Mouse (Mus musculus) embryonic facial prominence, embryonic 13.5 days (tissue): ENCODE measurements around the gene Sun1. TPM values are rescaled to one million over a fixed set of nuclear protein-coding genes. Genes with fewer than 3 reads are reported as not detected.

Experiments used
- ATAC-seq: fragments of 200-750 bp; cut with Nextera tagmentation; 2 replicates; pipeline ENCODE4 v1.8.0; 2017; ENCODE audit warnings: low read depth; ENCODE audit not compliant: insufficient number of reproducible peaks, insufficient read depth, low FRiP score, low TSS enrichment
- H3K27ac ChIP-seq: fragments of 300-500 bp; sonication (generic); 2 replicates; pipeline ENCODE4 v1.5.1; 2015; ENCODE audit warnings: moderate library complexity, mild to moderate bottlenecking, inconsistent platforms
- H3K27me3 ChIP-seq: fragments of 300-500 bp; sonication (generic); 2 replicates; pipeline ENCODE4 v1.6.1; 2015; ENCODE audit warnings: mild to moderate bottlenecking, inconsistent platforms
- H3K36me3 ChIP-seq: fragments of 300-500 bp; sonication (generic); 2 replicates; pipeline ENCODE4 v1.6.1; 2015; ENCODE audit warnings: mild to moderate bottlenecking, inconsistent platforms
- H3K4me1 ChIP-seq: fragments of 300-500 bp; sonication (generic); 2 replicates; pipeline ENCODE4 v1.6.1; 2015; ENCODE audit warnings: inconsistent platforms
- H3K4me2 ChIP-seq: fragments of 300-500 bp; sonication (generic); 2 replicates; pipeline ENCODE4 v1.6.1; 2015; ENCODE audit warnings: moderate library complexity, mild to moderate bottlenecking, inconsistent platforms
- H3K4me3 ChIP-seq: fragments of 300-500 bp; sonication (generic); 2 replicates; pipeline ENCODE4 v1.5.1; 2015; ENCODE audit warnings: mild to moderate bottlenecking, inconsistent platforms
- H3K9ac ChIP-seq: fragments of 300-500 bp; sonication (generic); 2 replicates; pipeline ENCODE4 v1.6.1; 2015; ENCODE audit warnings: mild to moderate bottlenecking, inconsistent platforms
- H3K9me3 ChIP-seq: fragments of 300-500 bp; sonication (generic); 2 replicates; pipeline ENCODE4 v1.6.1; 2016; ENCODE audit warnings: inconsistent platforms
- WGBS: fragments of 180-500 bp; shearing (Covaris S2); methylation state at CpG from one replicate; pipeline ENCODE4 v1.1.7; 2015; ENCODE audit warnings: mixed read lengths; 5-methylcytosine and 5-hydroxymethylcytosine counted together
- polyA plus RNA-seq: library from polyadenylated mRNA; unstranded; fragments of >200 nt; fragmentation: Nextera tagmentation; extraction: Ambion mirVana; gene quantifications from 2 replicates; pipeline ENCODE4 v1.2.1, GENCODE M21; 2015

Sun1 gene
- polyA plus RNA-seq, 1 experiment from 2014 or later: 53.0 TPM

- ATAC-seq: no peak
- Histone ChIP-seq H3K9ac (no peak overlapping the region), H3K9me3 (no peaks in the 10 kb centered on the region), H3K27me3 (no peaks in the 10 kb centered on the region), H3K4me2 (no peak overlapping the region), H3K27ac (no peak overlapping the region), H3K4me3 (no peak overlapping the region), H3K36me3 (no peaks in the 10 kb centered on the region), H3K4me1 (no peaks in the 10 kb centered on the region)
- WGBS: 81% methylated on average over 4 of the region's 4 CpGs
Measured at GRCm38 (mm10) chr5:139287787-139288186, 87.3 kb downstream of the Sun1 start.

GRCm38 (mm10) chr5:139288591-139288990, 88.2 kb downstream of the Sun1 start:
- 76% methylated on average over 4 of the region's 4 CpGs for WGBS
- no peaks in the 10 kb centered on the region for H3K4me1 ChIP-seq
- no peak overlapping the region for H3K27ac ChIP-seq
- no peak overlapping the region for H3K4me2 ChIP-seq
- H3K27me3 ChIP-seq: no peaks in the 10 kb centered on the region
- H3K9me3 ChIP-seq: no peaks in the 10 kb centered on the region
- no peak overlapping the region for H3K9ac ChIP-seq
- ATAC-seq: no peak
- no peaks in the 10 kb centered on the region for H3K36me3 ChIP-seq
- H3K4me3 ChIP-seq: no peak overlapping the region

- 78% methylated on average over 12 of the region's 12 CpGs for WGBS
Measured at GRCm38 (mm10) chr5:139290467-139291259, 90.2 kb downstream of the Sun1 start.

GRCm38 (mm10) chr5:139291811-139292560, 91.5 kb downstream of the Sun1 start:
- WGBS: 78% methylated on average over 6 of the region's 6 CpGs
- no peaks in the 10 kb centered on the region for H3K36me3 ChIP-seq
- H3K9ac ChIP-seq: no peak overlapping the region
- no peaks in the 10 kb centered on the region for H3K27me3 ChIP-seq
- no peak overlapping the region for H3K27ac ChIP-seq
- no peaks in the 10 kb centered on the region for H3K4me1 ChIP-seq
- no peak overlapping the region for H3K4me3 ChIP-seq
- ATAC-seq: 0 out of 2 replicates have a peak, but pooled peaks have one; percentile 15
- no peaks in the 10 kb centered on the region for H3K9me3 ChIP-seq
- H3K4me2 ChIP-seq: no peak overlapping the region

More at GRCm38 (mm10) chr5:139290467-139291259, 90.2 kb downstream of the Sun1 start:
- no peak overlapping the region for H3K4me2 ChIP-seq
- H3K27me3 ChIP-seq: no peaks in the 10 kb centered on the region
- no peak for ATAC-seq
- H3K27ac ChIP-seq: no peak overlapping the region
- H3K9me3 ChIP-seq: no peaks in the 10 kb centered on the region
- H3K9ac ChIP-seq: no peak overlapping the region
- H3K36me3 ChIP-seq: no peaks in the 10 kb centered on the region
- H3K4me3 ChIP-seq: no peak overlapping the region
- no peaks in the 10 kb centered on the region for H3K4me1 ChIP-seq

- H3K27ac ChIP-seq: no peak overlapping the region
- no peaks in the 10 kb centered on the region for H3K27me3 ChIP-seq
- no peak overlapping the region for H3K9ac ChIP-seq
- no peak overlapping the region for H3K4me3 ChIP-seq
- no peaks in the 10 kb centered on the region for H3K9me3 ChIP-seq
- ATAC-seq: no peak
- no peaks in the 10 kb centered on the region for H3K4me1 ChIP-seq
- no peaks in the 10 kb centered on the region for H3K36me3 ChIP-seq
- 83% methylated on average over 2 of the region's 2 CpGs for WGBS
- H3K4me2 ChIP-seq: no peak overlapping the region
Measured at GRCm38 (mm10) chr5:139294089-139294488, 93.7 kb downstream of the Sun1 start.

GRCm38 (mm10) chr5:139297092-139297491, 96.7 kb downstream of the Sun1 start:
- H3K4me3 ChIP-seq: no peak overlapping the region
- 88% methylated on average over 10 of the region's 10 CpGs for WGBS
- H3K4me2 ChIP-seq: no peak overlapping the region
- no peaks in the 10 kb centered on the region for H3K27me3 ChIP-seq
- no peaks in the 10 kb centered on the region for H3K4me1 ChIP-seq
- H3K9ac ChIP-seq: no peak overlapping the region
- no peaks in the 10 kb centered on the region for H3K9me3 ChIP-seq
- no peak for ATAC-seq
- H3K27ac ChIP-seq: no peak overlapping the region
- no peaks in the 10 kb centered on the region for H3K36me3 ChIP-seq

- no peak overlapping the region for H3K4me2 ChIP-seq
- no peak overlapping the region for H3K27ac ChIP-seq
- no peak overlapping the region for H3K9ac ChIP-seq
- H3K27me3 ChIP-seq: no peaks in the 10 kb centered on the region
- 88% methylated on average over 5 of the region's 5 CpGs for WGBS
- no peak for ATAC-seq
- H3K4me3 ChIP-seq: no peak overlapping the region
- no peaks in the 10 kb centered on the region for H3K4me1 ChIP-seq
- no peaks in the 10 kb centered on the region for H3K9me3 ChIP-seq
- H3K36me3 ChIP-seq: no peaks in the 10 kb centered on the region
Measured at GRCm38 (mm10) chr5:139297745-139298144, 97.3 kb downstream of the Sun1 start.

Other genes starting within 250 kb of the Sun1 start
- 58.6 and 58.8 TPM in 2 replicates for gene Pdgfa, start 203.3 kb upstream of the Sun1 start, polyA plus RNA-seq
- gene Prkar1b, start 50.6 kb upstream of the Sun1 start, polyA plus RNA-seq: 27.7 and 31.1 TPM in 2 replicates
- gene Dnaaf5, start 50.4 kb upstream of the Sun1 start, polyA plus RNA-seq: 4.4 and 4.6 TPM in 2 replicates
- 137 and 160 TPM in 2 replicates for gene Get4, start 51.7 kb downstream of the Sun1 start, polyA plus RNA-seq
- 0.61 and 0.63 TPM in 2 replicates for gene Adap1, start 125.0 kb downstream of the Sun1 start, polyA plus RNA-seq
- gene Cox19, start 150.8 kb downstream of the Sun1 start, polyA plus RNA-seq: 88.4 and 108 TPM in 2 replicates
- 12.8 and 17.0 TPM in 2 replicates for gene Cyp2w1, start 152.0 kb downstream of the Sun1 start, polyA plus RNA-seq
- gene Gpr146, start 177.1 kb downstream of the Sun1 start, polyA plus RNA-seq: 1.7 and 2.5 TPM in 2 replicates
- gene C130050O18Rik, start 204.6 kb downstream of the Sun1 start, polyA plus RNA-seq: 3.1 and 3.5 TPM in 2 replicates
- gene Gper1, start 222.5 kb downstream of the Sun1 start, polyA plus RNA-seq: 1.2 and 1.6 TPM in 2 replicates